Mouse (Mus musculus) CH12.LX (cell line): ENCODE results near the gene Etv2.

Experiments
- CHD1 ChIP-seq: IDR thresholded peaks from 2 replicates; pipeline ENCODE4 v1.6.1; 2012; ENCODE audit warnings: low read depth, low read length, improper control_type of control experiment, inconsistent platforms
- CTCF ChIP-seq, 2 experiments: IDR thresholded peaks in 1 of 2; conservative IDR thresholded peaks in 1 of 2; 2 replicates each; pipeline ENCODE4 v1.5.1; 2011 to 2012; ENCODE audit warnings: low read depth in 2 of 2, low read length in 2 of 2, improper control_type of control experiment in 1 of 2, inconsistent platforms in 1 of 2, mild to moderate bottlenecking in 1 of 2, moderate library complexity in 1 of 2
- HCFC1 ChIP-seq: IDR thresholded peaks from 2 replicates; pipeline ENCODE4 v1.6.1; 2012; ENCODE audit warnings: low read depth, mild to moderate bottlenecking, inconsistent platforms, low read length, improper control_type of control experiment
- JUND ChIP-seq: conservative IDR thresholded peaks from 2 replicates; pipeline ENCODE4 v1.6.1; 2011; ENCODE audit warnings: low read depth, low read length, improper control_type of control experiment
- KAT2A ChIP-seq: IDR thresholded peaks from 2 replicates; pipeline ENCODE4 v1.6.1; 2012; ENCODE audit warnings: low read length, improper control_type of control experiment, inconsistent platforms; ENCODE audit not compliant: insufficient replicate concordance
- MAZ ChIP-seq: IDR thresholded peaks from 2 replicates; pipeline ENCODE4 v1.6.1; 2012; ENCODE audit warnings: low read depth, mild to moderate bottlenecking, inconsistent platforms, low read length, improper control_type of control experiment, moderate library complexity
- MYC ChIP-seq: IDR thresholded peaks from 2 replicates; pipeline ENCODE4 v1.6.1; 2011; ENCODE audit warnings: low read depth, mild to moderate bottlenecking, improper control_type of control experiment, low read length
- RAD21 ChIP-seq: IDR thresholded peaks from 2 replicates; pipeline ENCODE4 v1.6.1; 2011; ENCODE audit warnings: low read depth, mild to moderate bottlenecking, low read length, improper control_type of control experiment, moderate library complexity
- TBP ChIP-seq: conservative IDR thresholded peaks from 2 replicates; pipeline ENCODE4 v1.6.1; 2011; ENCODE audit warnings: low read depth, low read length, improper control_type of control experiment

GRCm38 (mm10) chr7:30587842-30588667 lies 47.6 kb downstream of the Etv2 start:
- TF ChIP-seq RAD21 (no peak), CTCF (conservative IDR thresholded peaks at IDR 0.05 in 1 of 2, IDR thresholded peaks at IDR 0.05 in 1 of 2; ENCODE audit: low read depth in 2 of 2, low read length in 2 of 2) (no peak), CHD1 (no peak), HCFC1 (no peak), JUND (no peak), KAT2A (no peak), MYC (no peak), TBP (no peak), MAZ (no peak)
